Mouse (Mus musculus) frontal cortex, postnatal 10 days (tissue): ENCODE measurements around the gene Lyzl4.

Experiments used
- DNase-seq, 2 experiments: peaks; one replicate each; pipeline ENCODE4 v3.0.0; 2022; ENCODE audit warnings: low spot score in 2 of 2, mixed read lengths in 1 of 2

Lyzl4 gene

GRCm38 (mm10) chr9:121528605-121529357 is 113.1 kb downstream of the Lyzl4 start:
- DNase-seq: no peak
